Mouse (Mus musculus) cerebellum, adult 2 months (tissue): ENCODE results near the gene Rwdd4a.

Source experiments
- CTCF ChIP-seq: fragments of 200-500 bp; IDR thresholded peaks from 2 replicates; pipeline ENCODE4 v1.5.1; 2011; ENCODE audit warnings: low read depth, mild to moderate bottlenecking, control low read depth, low read length, moderate library complexity, borderline replicate concordance; ENCODE audit not compliant: insufficient read depth
- POLR2A ChIP-seq: fragments of 200-500 bp; IDR thresholded peaks from 2 replicates; pipeline ENCODE4 v1.6.1; 2011; ENCODE audit warnings: low read length, control low read depth, borderline replicate concordance; ENCODE audit not compliant: insufficient read depth

GRCm38 (mm10) chr8:47566551-47566950 lies 33.1 kb downstream of the Rwdd4a start:
- TF ChIP-seq CTCF (no peak), POLR2A (no peak)
